Mouse (Mus musculus) liver, embryonic 14.5 days (tissue): Measurements from ENCODE around the gene Tff1.

Source experiments
- CTCF ChIP-seq: IDR thresholded peaks from 2 replicates; pipeline ENCODE4 v1.5.1; 2016; ENCODE audit warnings: antibody characterized with exemption, low read depth, control low read depth
- EP300 ChIP-seq: IDR thresholded peaks from 2 replicates; pipeline ENCODE4 v1.6.1; 2016; ENCODE audit warnings: antibody characterized with exemption, low read depth

GRCm38 (mm10) chr17:31117946-31118345 is 47.1 kb downstream of the Tff1 start:
- no peak for TF ChIP-seq CTCF
- TF ChIP-seq EP300, result no peak
